Mouse (Mus musculus) lung, embryonic 14.5 days (tissue): ENCODE results near the gene Gpr55. TPM values are rescaled to one million over a fixed set of nuclear protein-coding genes. Genes with fewer than 3 reads are reported as not detected.
A peak's percentile ranks its signal among the peaks of the same experiment; 100 is the strongest.

Experiments
- ATAC-seq: fragments of 200-750 bp; cut with Nextera tagmentation; 2 replicates; pipeline ENCODE4 v1.8.0; 2017; ENCODE audit warnings: mild to moderate bottlenecking, moderate TSS enrichment, moderate library complexity; ENCODE audit not compliant: insufficient read depth
- DNase-seq: peaks from one replicate; pipeline ENCODE4 v3.0.0-alpha.2; 2015
- H3K27ac ChIP-seq: fragments of 300-500 bp; sonication (generic); 2 replicates; pipeline ENCODE4 v1.5.1; 2014; ENCODE audit warnings: low read depth, mild to moderate bottlenecking, moderate library complexity
- H3K27me3 ChIP-seq: fragments of 300-500 bp; sonication (generic); 2 replicates; pipeline ENCODE4 v1.6.1; 2014; ENCODE audit warnings: low read length, control low read depth; ENCODE audit not compliant: insufficient read depth
- H3K36me3 ChIP-seq: fragments of 300-500 bp; sonication (generic); 2 replicates; pipeline ENCODE4 v1.6.1; 2014; ENCODE audit warnings: control low read depth; ENCODE audit not compliant: insufficient read depth
- H3K4me1 ChIP-seq: fragments of 300-500 bp; sonication (generic); 2 replicates; pipeline ENCODE4 v1.6.1; 2014; ENCODE audit warnings: antibody characterized with exemption, control low read depth; ENCODE audit not compliant: insufficient read depth
- H3K4me2 ChIP-seq: fragments of 300-500 bp; sonication (generic); 2 replicates; pipeline ENCODE4 v1.6.1; 2014; ENCODE audit warnings: mild to moderate bottlenecking
- H3K4me3 ChIP-seq: fragments of 300-500 bp; sonication (generic); 2 replicates; pipeline ENCODE4 v1.5.1; 2014; ENCODE audit warnings: low read depth, low read length
- H3K9ac ChIP-seq: fragments of 300-500 bp; sonication (generic); 2 replicates; pipeline ENCODE4 v1.6.1; 2014
- H3K9me3 ChIP-seq: fragments of 300-500 bp; sonication (generic); 2 replicates; pipeline ENCODE4 v1.6.1; 2016; ENCODE audit warnings: low read depth, low read length, control low read depth
- CTCF ChIP-seq: IDR thresholded peaks from 2 replicates; pipeline ENCODE4 v1.5.1; 2016; ENCODE audit warnings: antibody characterized with exemption, low read depth
- WGBS: fragments of 180-500 bp; shearing (Covaris S2); extraction: QIAGEN DNeasy Blood & Tissue Kit; methylation state at CpG from one replicate; pipeline ENCODE4 v1.1.7; 2014; 5-methylcytosine and 5-hydroxymethylcytosine counted together
- polyA plus RNA-seq: library from polyadenylated mRNA; unstranded; fragments of >200 nt; fragmentation: Nextera tagmentation; extraction: Ambion mirVana; gene quantifications from 2 replicates; pipeline ENCODE4 v1.2.1, GENCODE M21; 2014

Gene Gpr55
- polyA plus RNA-seq, 1 experiment from 2014 or later = not detected

- no peak for TF ChIP-seq CTCF
- Histone ChIP-seq H3K4me1 (no peaks in the 10 kb centered on the region), H3K9me3 (no peaks in the 10 kb centered on the region), H3K27me3 (no peaks in the 10 kb centered on the region), H3K9ac (no peak overlapping the region), H3K4me3 (no peak overlapping the region), H3K27ac (no peak overlapping the region), H3K4me2 (no peak overlapping the region), H3K36me3 (no peaks in the 10 kb centered on the region)
- 84% methylated on average over 3 of the region's 3 CpGs for WGBS
- ATAC-seq (no peak), DNase-seq (no peak)
Measured at GRCm38 (mm10) chr1:85971070-85971469, 10.3 kb upstream of the Gpr55 start.

- Histone ChIP-seq H3K4me3 (no peak overlapping the region), H3K36me3 (no peaks in the 10 kb centered on the region), H3K27me3 (no peaks in the 10 kb centered on the region), H3K9me3 (no peaks in the 10 kb centered on the region), H3K4me1 (no peaks in the 10 kb centered on the region), H3K9ac (no peak overlapping the region), H3K27ac (no peak overlapping the region), H3K4me2 (no peak overlapping the region)
- TF ChIP-seq CTCF = no peak
- DNase-seq = peak; percentile 22
- 46% methylated on average over 1 of the region's 1 CpGs for WGBS
- ATAC-seq = no peak
Measured at GRCm38 (mm10) chr1:85969519-85969918, 8.7 kb upstream of the Gpr55 start.

GRCm38 (mm10) chr1:85969081-85969480 is 8.3 kb upstream of the Gpr55 start:
- DNase-seq = no peak
- no peak overlapping the region for H3K4me2 ChIP-seq
- WGBS = 52% methylated on average over 1 of the region's 1 CpGs
- no peaks in the 10 kb centered on the region for H3K27me3 ChIP-seq
- no peaks in the 10 kb centered on the region for H3K36me3 ChIP-seq
- TF ChIP-seq CTCF = no peak
- no peak overlapping the region for H3K27ac ChIP-seq
- H3K4me1 ChIP-seq = no peaks in the 10 kb centered on the region
- H3K9me3 ChIP-seq = no peaks in the 10 kb centered on the region
- H3K9ac ChIP-seq = no peak overlapping the region
- no peak for ATAC-seq
- no peak overlapping the region for H3K4me3 ChIP-seq

GRCm38 (mm10) chr1:85965856-85966255 is 5.0 kb upstream of the Gpr55 start:
- no peak for DNase-seq
- Histone ChIP-seq H3K27me3 (no peaks in the 10 kb centered on the region), H3K4me1 (no peaks in the 10 kb centered on the region), H3K36me3 (no peaks in the 10 kb centered on the region), H3K4me2 (no peak overlapping the region), H3K27ac (no peak overlapping the region), H3K9me3 (no peaks in the 10 kb centered on the region), H3K9ac (no peak overlapping the region), H3K4me3 (no peak overlapping the region)
- TF ChIP-seq CTCF = no peak
- 57% methylated on average over 3 of the region's 3 CpGs for WGBS
- ATAC-seq = no peak

GRCm38 (mm10) chr1:85962081-85962480 is 1.3 kb upstream of the Gpr55 start:
- no peaks in the 10 kb centered on the region for H3K9me3 ChIP-seq
- DNase-seq (no peak), ATAC-seq (no peak)
- TF ChIP-seq CTCF = no peak
- H3K9ac ChIP-seq = no peak overlapping the region
- no peak overlapping the region for H3K27ac ChIP-seq
- no peaks in the 10 kb centered on the region for H3K27me3 ChIP-seq
- H3K4me1 ChIP-seq = no peaks in the 10 kb centered on the region
- no peak overlapping the region for H3K4me3 ChIP-seq
- whole genome bisulfite sequencing = 65% methylated on average over 3 of the region's 3 CpGs
- no peaks in the 10 kb centered on the region for H3K36me3 ChIP-seq
- no peak overlapping the region for H3K4me2 ChIP-seq

- 64% methylated on average over 2 of the region's 2 CpGs for WGBS
Measured at GRCm38 (mm10) chr1:85959889-85960276, 924 bp downstream of the Gpr55 start.

GRCm38 (mm10) chr1:85959129-85959888 is 1.5 kb downstream of the Gpr55 start:
- no peaks in the 10 kb centered on the region for H3K36me3 ChIP-seq
- no peaks in the 10 kb centered on the region for H3K4me1 ChIP-seq
- ATAC-seq (no peak), DNase-seq (no peak)
- TF ChIP-seq CTCF = no peak
- H3K27ac ChIP-seq = no peak overlapping the region
- H3K4me2 ChIP-seq = no peak overlapping the region
- H3K4me3 ChIP-seq = no peak overlapping the region
- H3K9me3 ChIP-seq = no peaks in the 10 kb centered on the region
- H3K27me3 ChIP-seq = no peaks in the 10 kb centered on the region
- no peak overlapping the region for H3K9ac ChIP-seq
- WGBS = 48% methylated on average over 6 of the region's 6 CpGs

More at GRCm38 (mm10) chr1:85959889-85960276, 924 bp downstream of the Gpr55 start:
- DNase-seq (no peak), ATAC-seq (no peak)
- no peak overlapping the region for H3K27ac ChIP-seq
- no peaks in the 10 kb centered on the region for H3K4me1 ChIP-seq
- H3K9ac ChIP-seq = no peak overlapping the region
- no peaks in the 10 kb centered on the region for H3K27me3 ChIP-seq
- TF ChIP-seq CTCF = no peak
- no peak overlapping the region for H3K4me3 ChIP-seq
- H3K4me2 ChIP-seq = no peak overlapping the region
- H3K36me3 ChIP-seq = no peaks in the 10 kb centered on the region
- H3K9me3 ChIP-seq = no peaks in the 10 kb centered on the region
